Mouse (Mus musculus): ENCODE measurements around the gene Ssu2. TPM values are rescaled to one million over a fixed set of nuclear protein-coding genes. Genes with fewer than 3 reads are reported as not detected.
A peak's percentile ranks its signal among the peaks of the same experiment; 100 is the strongest.

Gene Ssu2
- polyA plus RNA-seq, 1 experiment from 2014 or later = 0.93 TPM

DNA sequence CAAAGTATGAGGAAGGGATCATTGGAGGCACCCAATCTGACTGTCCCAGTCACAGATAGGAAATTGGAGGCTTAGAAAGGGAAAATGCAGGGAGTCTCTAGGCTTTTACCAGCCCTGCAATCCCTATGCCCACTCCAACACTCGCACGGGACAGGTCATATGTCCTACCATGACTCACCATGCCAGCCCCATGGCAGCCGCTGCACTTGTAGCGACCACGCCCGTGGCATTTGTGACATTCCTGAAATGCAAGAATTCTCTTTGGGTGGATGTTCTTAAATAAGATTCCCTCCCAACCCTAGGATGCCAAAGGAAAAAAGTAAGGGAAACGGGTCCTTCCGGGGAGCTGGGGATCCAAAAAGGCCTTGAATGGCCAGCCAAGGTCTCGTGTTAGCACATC is 8.8 kb downstream of the Ssu2 start:
- Histone ChIP-seq H3K27me3 (replicated peaks; ENCODE audit: low read depth, poor library complexity, severe bottlenecking) (no peaks in the 10 kb centered on the region; the same call in 1 of the 2 replicates), H3K27ac (replicated peaks) (no peak overlapping the region), H3K4me1 (peaks cover 7% of the 10 kb centered on the region), H3K9me3 (no peaks in the 10 kb centered on the region), H3K4me3 (no peak overlapping the region), H3K36me3 (replicated peaks) (no peaks in the 10 kb centered on the region)
- 92% methylated on average over 9 of the region's 9 CpGs for WGBS
- no peak for DNase-seq (ENCODE audit: low spot score)

- Histone ChIP-seq H3K36me3 (replicated peaks) (no peaks in the 10 kb centered on the region), H3K4me3 (no peak overlapping the region), H3K27me3 (replicated peaks; ENCODE audit: low read depth, poor library complexity, severe bottlenecking) (no peaks in the 10 kb centered on the region; the same call in 1 of the 2 replicates), H3K4me1 (peaks cover 7% of the 10 kb centered on the region), H3K27ac (replicated peaks) (no peak overlapping the region), H3K9me3 (no peaks in the 10 kb centered on the region)
- 53% methylated on average over 12 of the region's 13 CpGs for WGBS
- no peak for DNase-seq (ENCODE audit: low spot score)
Observed at GRCm38 (mm10) chr6:112375661-112376392, 12.0 kb downstream of the Ssu2 start.

DNA sequence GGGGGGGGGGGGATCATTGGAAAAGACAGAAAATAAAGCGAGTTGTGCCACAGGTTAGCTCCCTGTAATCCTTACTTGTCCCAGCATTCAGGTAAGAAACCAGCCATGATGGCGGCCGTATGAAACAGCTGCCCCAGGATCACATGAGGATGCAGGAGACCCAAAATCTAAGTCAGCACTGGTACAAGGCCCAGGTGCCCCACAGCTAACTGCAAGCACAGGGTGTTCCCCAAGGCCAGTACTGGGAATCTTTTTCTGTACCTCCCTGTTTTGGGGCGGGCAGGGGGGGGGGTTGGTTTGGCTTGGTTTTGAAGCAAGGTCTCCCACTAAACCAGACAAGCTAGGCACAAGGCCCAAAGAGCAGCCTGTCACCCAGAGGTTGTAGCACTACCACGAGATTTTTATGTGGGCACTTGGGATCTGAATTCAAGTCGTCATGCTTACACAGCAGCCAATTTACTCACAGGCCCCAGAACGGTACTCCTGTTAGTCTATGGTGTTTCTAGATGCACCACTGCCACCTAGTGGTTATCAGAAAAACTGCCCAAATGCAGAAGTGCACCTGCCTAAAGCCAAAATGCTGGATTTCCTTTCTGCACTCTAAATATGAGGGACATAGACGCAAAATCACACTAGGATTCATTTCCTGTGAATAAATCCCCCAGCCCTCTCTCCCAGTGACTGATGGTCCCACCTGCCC is 13.8 kb downstream of the Ssu2 start:
- peak; percentile 51 for DNase-seq (ENCODE audit: low spot score)

GRCm38 (mm10) chr6:112365294-112365693 is 22.5 kb downstream of the Ssu2 start:
- no peaks in the 10 kb centered on the region for H3K4me1 ChIP-seq
- WGBS = 89% methylated on average over 10 of the region's 10 CpGs
- no peaks in the 10 kb centered on the region for H3K27me3 ChIP-seq (replicated peaks; ENCODE audit: low read depth, poor library complexity, severe bottlenecking)
- H3K4me3 ChIP-seq = no peak overlapping the region
- no peak overlapping the region for H3K27ac ChIP-seq (replicated peaks)
- no peaks in the 10 kb centered on the region for H3K9me3 ChIP-seq
- DNase-seq (ENCODE audit: low spot score) = no peak
- H3K36me3 ChIP-seq (replicated peaks) = no peaks in the 10 kb centered on the region

More for the DNA sequence above, 13.8 kb downstream of the Ssu2 start:
- Histone ChIP-seq H3K4me3 (no peak overlapping the region), H3K9me3 (no peaks in the 10 kb centered on the region), H3K36me3 (replicated peaks) (no peaks in the 10 kb centered on the region), H3K27me3 (replicated peaks; ENCODE audit: low read depth, poor library complexity, severe bottlenecking) (no peaks in the 10 kb centered on the region; the same call in 1 of the 2 replicates), H3K4me1 (peaks cover 7% of the 10 kb centered on the region), H3K27ac (replicated peaks) (no peak overlapping the region)
- 49% methylated on average over 8 of the region's 8 CpGs for WGBS

- no peak overlapping the region for H3K27ac ChIP-seq (replicated peaks)
- H3K4me1 ChIP-seq = no peaks in the 10 kb centered on the region
- no peaks in the 10 kb centered on the region for H3K36me3 ChIP-seq (replicated peaks)
- peak; percentile 22 for DNase-seq (ENCODE audit: low spot score)
- 43% methylated on average over 2 of the region's 2 CpGs for WGBS
- no peak overlapping the region for H3K4me3 ChIP-seq
- no peaks in the 10 kb centered on the region for H3K27me3 ChIP-seq (replicated peaks; ENCODE audit: low read depth, poor library complexity, severe bottlenecking)
- no peaks in the 10 kb centered on the region for H3K9me3 ChIP-seq
Observed at GRCm38 (mm10) chr6:112364581-112364980, 23.2 kb downstream of the Ssu2 start.

DNA sequence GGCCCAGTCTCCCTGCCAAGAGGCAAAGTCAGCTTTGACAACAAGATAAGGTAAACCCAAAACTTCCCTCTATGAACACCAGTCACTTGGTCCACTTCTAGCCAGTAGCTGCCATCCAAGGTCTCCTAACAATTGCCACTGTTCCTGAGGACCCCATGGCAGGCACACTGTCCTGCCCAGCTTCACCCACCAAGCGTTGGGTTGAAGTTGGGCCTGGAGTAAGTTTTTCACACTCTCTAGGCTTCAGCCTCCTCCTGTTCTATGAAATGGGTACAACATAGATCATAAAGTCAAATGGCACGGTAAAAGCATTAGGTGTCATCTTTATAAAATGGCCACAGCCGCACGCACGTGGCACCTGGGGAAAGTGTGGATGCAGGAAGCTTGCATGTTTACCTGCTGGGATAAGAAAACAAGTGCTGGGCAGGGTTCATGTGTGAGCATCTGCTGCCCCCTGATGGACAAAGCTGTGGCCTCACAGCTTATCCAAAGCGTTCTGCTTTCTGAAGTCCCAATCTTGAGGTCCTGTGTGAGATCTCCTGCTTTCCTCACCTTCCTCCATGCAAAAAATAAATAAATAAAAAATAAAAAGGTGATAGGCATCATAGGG is 25.4 kb downstream of the Ssu2 start:
- 43% methylated on average over 6 of the region's 6 CpGs for WGBS
- no peaks in the 10 kb centered on the region for H3K9me3 ChIP-seq
- no peak overlapping the region for H3K4me3 ChIP-seq
- peak; percentile 71 for DNase-seq (ENCODE audit: low spot score)
- H3K27me3 ChIP-seq (replicated peaks; ENCODE audit: low read depth, poor library complexity, severe bottlenecking) = no peaks in the 10 kb centered on the region
- H3K4me1 ChIP-seq = no peaks in the 10 kb centered on the region
- no peak overlapping the region for H3K27ac ChIP-seq (replicated peaks)
- H3K36me3 ChIP-seq (replicated peaks) = no peaks in the 10 kb centered on the region

DNA sequence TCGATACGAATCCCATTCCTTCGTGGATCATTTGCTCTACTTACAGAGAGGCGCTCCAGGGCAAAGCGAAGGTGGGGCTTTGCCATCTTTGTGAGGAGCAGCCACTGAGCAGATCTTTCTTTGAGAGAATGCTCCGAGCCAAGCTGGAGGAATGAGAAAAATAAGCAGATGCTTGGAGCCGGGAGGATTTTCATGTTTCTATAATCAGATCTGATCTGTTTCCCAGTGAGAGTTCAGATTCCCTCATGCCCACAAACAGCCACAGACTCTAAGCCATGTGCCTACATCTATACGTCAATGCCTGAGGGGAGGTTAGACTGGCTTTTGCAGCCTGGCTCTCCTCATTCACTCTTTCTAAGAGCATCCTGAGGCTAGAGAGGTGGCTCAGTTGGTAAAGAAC is 27.1 kb downstream of the Ssu2 start:
- DNase-seq (ENCODE audit: low spot score) = no peak
- Histone ChIP-seq H3K27ac (replicated peaks) (no peak overlapping the region), H3K4me3 (no peak overlapping the region), H3K36me3 (replicated peaks) (no peaks in the 10 kb centered on the region), H3K4me1 (no peaks in the 10 kb centered on the region), H3K9me3 (no peaks in the 10 kb centered on the region), H3K27me3 (replicated peaks; ENCODE audit: low read depth, poor library complexity, severe bottlenecking) (no peaks in the 10 kb centered on the region)
- 86% methylated on average over 8 of the region's 8 CpGs for WGBS

GRCm38 (mm10) chr6:112359341-112359740 is 28.5 kb downstream of the Ssu2 start:
- 84% methylated on average over 1 of the region's 1 CpGs for WGBS
- H3K36me3 ChIP-seq (replicated peaks) = no peaks in the 10 kb centered on the region

DNA sequence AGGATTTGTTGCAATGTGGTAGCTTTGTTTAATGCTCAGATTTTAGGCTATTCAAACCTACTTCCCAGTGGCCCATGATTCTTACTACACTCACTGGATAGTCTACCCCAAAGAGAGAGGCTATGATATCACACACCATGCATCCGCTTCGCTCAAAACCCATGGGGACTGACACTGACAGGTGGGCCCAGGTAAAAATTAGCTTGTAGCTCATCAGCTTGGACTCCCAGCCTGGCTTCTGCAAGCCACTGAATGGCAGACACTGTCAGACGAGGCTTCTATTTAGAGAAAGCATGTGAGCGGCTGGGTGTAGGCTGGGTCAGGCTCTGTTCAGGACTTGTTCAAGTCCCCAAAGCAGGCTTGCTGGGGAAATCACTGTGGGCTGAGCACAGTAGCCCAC is 37.4 kb downstream of the Ssu2 start:
- H3K9me3 ChIP-seq = no peaks in the 10 kb centered on the region
- DNase-seq (ENCODE audit: low spot score) = no peak
- no peaks in the 10 kb centered on the region for H3K27me3 ChIP-seq (replicated peaks; ENCODE audit: low read depth, poor library complexity, severe bottlenecking)
- H3K36me3 ChIP-seq (replicated peaks) = no peaks in the 10 kb centered on the region
- no peak overlapping the region for H3K4me3 ChIP-seq
- 91% methylated on average over 4 of the region's 4 CpGs for WGBS
- H3K27ac ChIP-seq (replicated peaks) = no peak overlapping the region
- H3K4me1 ChIP-seq = no peaks in the 10 kb centered on the region

More at GRCm38 (mm10) chr6:112359341-112359740, 28.5 kb downstream of the Ssu2 start:
- Histone ChIP-seq H3K27me3 (replicated peaks; ENCODE audit: low read depth, poor library complexity, severe bottlenecking) (no peaks in the 10 kb centered on the region), H3K27ac (replicated peaks) (no peak overlapping the region), H3K4me3 (no peak overlapping the region), H3K9me3 (no peaks in the 10 kb centered on the region), H3K4me1 (no peaks in the 10 kb centered on the region)
- no peak for DNase-seq (ENCODE audit: low spot score)

- Histone ChIP-seq H3K27ac (replicated peaks) (no peak overlapping the region), H3K4me1 (no peaks in the 10 kb centered on the region), H3K27me3 (replicated peaks; ENCODE audit: low read depth, poor library complexity, severe bottlenecking) (no peaks in the 10 kb centered on the region), H3K36me3 (replicated peaks) (no peaks in the 10 kb centered on the region), H3K4me3 (no peak overlapping the region), H3K9me3 (no peaks in the 10 kb centered on the region)
- DNase-seq (ENCODE audit: low spot score) = no peak
- WGBS = 84% methylated on average over 4 of the region's 4 CpGs
Observed at GRCm38 (mm10) chr6:112339016-112339415, 48.8 kb downstream of the Ssu2 start.

DNA sequence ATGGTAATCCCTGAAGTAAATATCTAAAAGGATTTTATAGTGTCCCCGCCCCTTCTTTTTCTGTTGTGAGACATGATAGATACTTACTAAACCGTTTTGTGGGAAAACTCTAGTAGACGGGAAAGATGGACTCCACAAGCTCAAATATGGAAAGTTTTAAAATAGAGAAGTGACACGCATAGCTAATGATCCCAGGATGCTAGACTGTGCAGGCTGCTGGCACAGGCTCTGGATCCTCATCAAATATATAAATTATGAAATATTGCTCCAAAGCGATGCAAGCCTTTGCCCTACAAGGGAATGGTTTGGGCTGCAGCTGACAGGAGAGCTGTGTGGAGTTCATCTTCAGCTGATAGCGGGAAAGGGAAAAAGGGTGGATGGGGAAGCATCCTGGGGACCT is 50.2 kb downstream of the Ssu2 start:
- no peak overlapping the region for H3K27ac ChIP-seq (replicated peaks)
- no peak for DNase-seq (ENCODE audit: low spot score)
- no peaks in the 10 kb centered on the region for H3K36me3 ChIP-seq (replicated peaks)
- 88% methylated on average over 6 of the region's 6 CpGs for WGBS
- H3K4me1 ChIP-seq = no peaks in the 10 kb centered on the region
- H3K27me3 ChIP-seq (replicated peaks; ENCODE audit: low read depth, poor library complexity, severe bottlenecking) = no peaks in the 10 kb centered on the region
- H3K4me3 ChIP-seq = no peak overlapping the region
- no peaks in the 10 kb centered on the region for H3K9me3 ChIP-seq

- H3K9me3 ChIP-seq = no peaks in the 10 kb centered on the region
- H3K27ac ChIP-seq (replicated peaks) = no peak overlapping the region
- no peak overlapping the region for H3K4me3 ChIP-seq
- 84% methylated on average over 5 of the region's 5 CpGs for WGBS
- H3K4me1 ChIP-seq = no peaks in the 10 kb centered on the region
- no peak for DNase-seq (ENCODE audit: low spot score)
- H3K36me3 ChIP-seq (replicated peaks) = no peaks in the 10 kb centered on the region
- no peaks in the 10 kb centered on the region for H3K27me3 ChIP-seq (replicated peaks; ENCODE audit: low read depth, poor library complexity, severe bottlenecking)
Observed at GRCm38 (mm10) chr6:112333930-112334329, 53.9 kb downstream of the Ssu2 start.

- H3K27ac ChIP-seq (replicated peaks) = no peak overlapping the region
- H3K27me3 ChIP-seq (replicated peaks; ENCODE audit: low read depth, poor library complexity, severe bottlenecking) = no peaks in the 10 kb centered on the region
- WGBS = 84% methylated on average over 6 of the region's 6 CpGs
- H3K36me3 ChIP-seq (replicated peaks) = no peaks in the 10 kb centered on the region
- no peaks in the 10 kb centered on the region for H3K9me3 ChIP-seq
- no peak overlapping the region for H3K4me3 ChIP-seq
- no peak for DNase-seq (ENCODE audit: low spot score)
- no peaks in the 10 kb centered on the region for H3K4me1 ChIP-seq
Observed at GRCm38 (mm10) chr6:112331223-112331598, 56.6 kb downstream of the Ssu2 start.

All from embryonic facial prominence, embryonic 10.5 days (tissue).